Mouse (Mus musculus) myocyte (in vitro differentiated cells): ENCODE data around the gene Il20rb. TPM values are rescaled to one million over a fixed set of nuclear protein-coding genes. Genes with fewer than 3 reads are reported as not detected.

Experiments
- H3K27me3 ChIP-seq: one replicate; pipeline ENCODE4 v1.6.1; 2011; ENCODE audit not compliant: control insufficient read depth, insufficient read depth, insufficient read length
- H3K36me3 ChIP-seq: one replicate; pipeline ENCODE4 v1.6.1; 2011; ENCODE audit not compliant: control insufficient read depth, insufficient read depth
- H3K4me2 ChIP-seq: one replicate; pipeline ENCODE4 v1.6.1; 2011; ENCODE audit warnings: low read depth, control low read depth
- H3K4me3 ChIP-seq: one replicate; pipeline ENCODE4 v1.5.1; 2011; ENCODE audit warnings: mild to moderate bottlenecking, control low read depth, moderate library complexity
- H3K79me2 ChIP-seq: one replicate; pipeline ENCODE4 v1.6.1; 2011; ENCODE audit not compliant: control insufficient read depth, insufficient read depth
- H3ac ChIP-seq: one replicate; pipeline ENCODE4 v1.6.1; 2011; ENCODE audit not compliant: control insufficient read depth, insufficient read length
- CEBPB ChIP-seq: IDR thresholded peaks from 2 replicates; pipeline ENCODE4 v1.6.1; 2011; ENCODE audit warnings: mild to moderate bottlenecking, moderate library complexity; ENCODE audit not compliant: poor library complexity, insufficient read depth, severe bottlenecking
- E2F4 ChIP-seq: IDR thresholded peaks from one replicate; pipeline ENCODE4 v1.6.1; 2011; ENCODE audit warnings: mild to moderate bottlenecking, control low read depth, moderate library complexity; ENCODE audit not compliant: insufficient read depth
- MAX ChIP-seq: IDR thresholded peaks from one replicate; pipeline ENCODE4 v1.6.1; 2011; ENCODE audit warnings: low read depth, mild to moderate bottlenecking, control low read depth
- MYOD1 ChIP-seq, 3 experiments: IDR thresholded peaks; one replicate each; pipeline ENCODE4 v1.6.1; 2011; ENCODE audit warnings: control low read depth in 2 of 3, low read depth in 2 of 3, mild to moderate bottlenecking in 2 of 3, moderate library complexity in 1 of 3; ENCODE audit not compliant: insufficient read length in 2 of 3, control insufficient read depth in 1 of 3
- MYOG ChIP-seq, 3 experiments: IDR thresholded peaks; one replicate each; pipeline ENCODE4 v1.6.1; 2011; ENCODE audit warnings: control low read depth in 2 of 3, low read depth in 2 of 3, mild to moderate bottlenecking in 2 of 3; ENCODE audit not compliant: insufficient read length in 2 of 3, control insufficient read depth in 1 of 3, insufficient read depth in 1 of 3
- POLR2A ChIP-seq: IDR thresholded peaks from one replicate; pipeline ENCODE4 v1.6.1; 2011; ENCODE audit warnings: low read depth, mild to moderate bottlenecking, control low read depth, moderate library complexity; ENCODE audit not compliant: insufficient read length
- POLR2AphosphoS2 ChIP-seq: IDR thresholded peaks from one replicate; pipeline ENCODE4 v1.6.1; 2011; ENCODE audit warnings: low read depth, control low read depth; ENCODE audit not compliant: insufficient read length
- REST ChIP-seq: IDR thresholded peaks from one replicate; pipeline ENCODE4 v1.6.1; 2011; ENCODE audit warnings: mild to moderate bottlenecking, control low read depth, moderate library complexity; ENCODE audit not compliant: insufficient read depth, insufficient read length
- SRF ChIP-seq: IDR thresholded peaks from one replicate; pipeline ENCODE4 v1.6.1; 2011; ENCODE audit warnings: low read depth; ENCODE audit not compliant: control insufficient read depth, insufficient read length
- TCF12 ChIP-seq: IDR thresholded peaks from one replicate; pipeline ENCODE4 v1.6.1; 2011; ENCODE audit warnings: mild to moderate bottlenecking, control low read depth; ENCODE audit not compliant: poor library complexity, insufficient read depth, severe bottlenecking
- TCF3 ChIP-seq: IDR thresholded peaks from one replicate; pipeline ENCODE4 v1.6.1; 2011; ENCODE audit warnings: low read depth, control low read depth; ENCODE audit not compliant: insufficient read length
- USF1 ChIP-seq: IDR thresholded peaks from one replicate; pipeline ENCODE4 v1.6.1; 2011; ENCODE audit warnings: low read depth, mild to moderate bottlenecking, control low read depth, moderate library complexity
- polyA plus RNA-seq: library from polyadenylated mRNA; unstranded; fragments of >200 nt; fragmentation: generic; extraction: Trizol; gene quantifications from one replicate; pipeline ENCODE4 v1.2.1, GENCODE M21; 2012; ENCODE audit warnings: missing spikeins

Il20rb gene
- polyA plus RNA-seq, 1 experiment, result 0.40 TPM

DNA sequence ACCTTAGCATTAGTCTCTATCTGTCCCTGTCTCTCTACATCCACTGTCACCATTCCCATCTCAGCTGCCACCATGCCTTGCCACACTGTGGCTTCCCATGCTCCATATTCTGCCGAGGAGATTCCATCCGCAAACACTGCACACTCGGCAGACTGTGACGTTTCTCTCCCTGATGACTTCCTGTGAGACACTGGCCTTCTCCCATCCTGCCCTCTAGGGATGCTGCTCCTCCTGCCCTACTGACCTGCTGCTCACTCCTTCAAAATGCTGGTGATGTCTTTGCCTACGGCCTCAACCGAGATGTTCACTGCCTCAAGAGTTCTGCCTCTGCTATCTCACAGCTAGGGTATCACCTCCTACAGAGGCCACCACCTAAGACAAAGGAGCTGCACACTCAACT lies 13.2 kb downstream of the Il20rb start:
- H3ac ChIP-seq, result no peak overlapping the region
- H3K4me3 ChIP-seq, result no peak overlapping the region
- no peaks in the 10 kb centered on the region for H3K27me3 ChIP-seq
- H3K4me2 ChIP-seq, result no peak overlapping the region
- no peaks in the 10 kb centered on the region for H3K36me3 ChIP-seq
- TF ChIP-seq SRF (no peak), USF1 (no peak), POLR2A (no peak), MYOG (IDR thresholded peaks at IDR 0.05; ENCODE audit: control insufficient read depth in 1 of 3, insufficient read depth in 1 of 3, insufficient read length in 2 of 3, low read depth in 2 of 3) (no peak), MYOD1 (IDR thresholded peaks at IDR 0.05; ENCODE audit: control insufficient read depth in 1 of 3, insufficient read length in 2 of 3, low read depth in 2 of 3) (no peak), CEBPB (no peak), REST (no peak), POLR2AphosphoS2 (no peak), E2F4 (no peak), TCF12 (no peak), MAX (no peak), TCF3 (no peak)
- H3K79me2 ChIP-seq, result no peaks in the 10 kb centered on the region

DNA sequence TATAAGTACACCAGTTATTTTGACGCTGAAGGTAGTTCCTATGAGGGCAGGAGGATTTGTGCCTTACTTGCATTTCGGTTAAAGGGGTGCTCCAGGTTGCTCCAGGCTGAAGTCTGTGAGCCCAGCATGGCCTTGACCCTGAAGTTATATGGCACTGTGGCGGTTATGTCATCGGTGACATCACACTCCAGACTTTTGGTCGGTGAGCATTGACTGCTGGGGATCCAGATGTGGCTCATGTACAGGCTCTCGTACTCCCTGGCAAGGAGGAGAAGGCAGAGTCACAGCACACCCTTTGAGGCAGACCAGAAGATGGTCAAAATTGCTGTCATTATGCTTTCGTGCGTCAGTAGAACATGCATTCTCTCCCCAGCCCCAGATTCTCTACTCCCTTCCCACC lies 13.7 kb downstream of the Il20rb start:
- H3K79me2 ChIP-seq, result no peaks in the 10 kb centered on the region
- H3ac ChIP-seq, result no peak overlapping the region
- no peak overlapping the region for H3K4me2 ChIP-seq
- no peaks in the 10 kb centered on the region for H3K36me3 ChIP-seq
- TF ChIP-seq TCF3 (no peak), MYOG (IDR thresholded peaks at IDR 0.05; ENCODE audit: control insufficient read depth in 1 of 3, insufficient read depth in 1 of 3, insufficient read length in 2 of 3, low read depth in 2 of 3) (no peak), POLR2AphosphoS2 (no peak), CEBPB (no peak), USF1 (no peak), E2F4 (no peak), MYOD1 (IDR thresholded peaks at IDR 0.05; ENCODE audit: control insufficient read depth in 1 of 3, insufficient read length in 2 of 3, low read depth in 2 of 3) (no peak), POLR2A (no peak), MAX (no peak), REST (no peak)
- H3K4me3 ChIP-seq, result no peak overlapping the region
- H3K27me3 ChIP-seq, result no peaks in the 10 kb centered on the region

DNA sequence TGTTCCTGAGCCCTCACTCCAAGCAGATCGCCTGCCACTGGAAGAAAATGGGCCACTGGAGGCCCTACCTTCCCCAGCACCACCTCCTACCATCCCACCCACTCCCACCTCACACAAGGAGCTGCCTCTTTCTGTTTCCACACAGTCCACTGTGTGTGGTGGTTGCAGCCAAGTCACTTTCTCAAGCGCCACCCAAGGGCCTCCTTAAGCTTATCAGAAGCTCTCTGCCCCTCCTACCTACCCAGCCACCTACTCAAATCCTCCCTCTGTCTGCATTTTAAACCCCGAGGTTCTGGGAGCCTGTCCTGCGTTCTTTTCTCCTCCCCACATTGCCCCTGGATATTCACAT lies 15.0 kb downstream of the Il20rb start:
- no peak overlapping the region for H3K4me3 ChIP-seq
- no peaks in the 10 kb centered on the region for H3K79me2 ChIP-seq
- no peaks in the 10 kb centered on the region for H3K36me3 ChIP-seq
- no peak overlapping the region for H3ac ChIP-seq
- no peak overlapping the region for H3K4me2 ChIP-seq
- no peaks in the 10 kb centered on the region for H3K27me3 ChIP-seq
- no peak for TF ChIP-seq E2F4
- TF ChIP-seq USF1, result no peak
- TF ChIP-seq TCF12, result no peak
- TF ChIP-seq TCF3, result no peak
- no peak for TF ChIP-seq MAX
- no peak for TF ChIP-seq CEBPB
- no peak for TF ChIP-seq POLR2A
- no peak for TF ChIP-seq MYOD1 (IDR thresholded peaks at IDR 0.05; ENCODE audit: control insufficient read depth in 1 of 3, insufficient read length in 2 of 3, low read depth in 2 of 3)
- no peak for TF ChIP-seq MYOG (IDR thresholded peaks at IDR 0.05; ENCODE audit: control insufficient read depth in 1 of 3, insufficient read depth in 1 of 3, insufficient read length in 2 of 3, low read depth in 2 of 3)
- no peak for TF ChIP-seq POLR2AphosphoS2
- no peak for TF ChIP-seq SRF
- TF ChIP-seq REST, result no peak

DNA sequence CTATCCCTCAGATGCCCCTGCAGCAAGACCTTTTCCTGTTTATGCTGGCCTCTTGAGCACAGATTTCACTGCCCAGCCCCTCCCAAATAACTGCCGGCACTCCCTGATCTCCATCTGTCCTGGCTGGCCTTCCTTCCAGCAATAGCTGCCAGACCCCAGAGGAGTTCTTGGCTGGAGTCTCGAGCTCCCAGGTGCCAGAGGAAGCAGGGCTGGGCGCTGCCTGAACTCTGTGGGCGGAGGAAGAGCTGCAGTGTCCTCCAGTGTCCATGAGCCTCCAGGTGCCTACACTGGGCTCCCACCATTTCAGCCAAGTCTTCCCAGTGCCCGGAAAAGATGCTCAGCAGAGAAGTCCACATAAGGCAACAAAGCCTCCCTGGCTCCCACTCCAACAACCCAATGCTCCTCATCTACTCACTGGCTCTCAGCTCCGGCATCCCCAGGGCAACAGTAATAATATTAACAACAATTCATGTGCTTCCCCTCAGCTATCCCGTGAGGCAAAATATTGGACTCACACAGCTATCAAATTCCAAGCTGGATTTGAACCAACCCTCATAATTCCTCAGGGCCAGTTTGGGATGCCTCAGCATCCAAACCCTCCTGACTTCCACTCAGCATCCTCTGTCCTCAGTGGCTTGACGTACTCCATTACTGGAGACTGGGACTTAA lies 15.5 kb downstream of the Il20rb start:
- no peaks in the 10 kb centered on the region for H3K36me3 ChIP-seq
- no peak overlapping the region for H3K4me3 ChIP-seq
- peak overlapping the region; percentile 10 for H3K4me2 ChIP-seq
- no peaks in the 10 kb centered on the region for H3K27me3 ChIP-seq
- peak in 1 of 3 experiments; percentile 42 for TF ChIP-seq MYOG (IDR thresholded peaks at IDR 0.05; ENCODE audit: control insufficient read depth in 1 of 3, insufficient read depth in 1 of 3, insufficient read length in 2 of 3, low read depth in 2 of 3)
- TF ChIP-seq MYOD1 (IDR thresholded peaks at IDR 0.05; ENCODE audit: control insufficient read depth in 1 of 3, insufficient read length in 2 of 3, low read depth in 2 of 3), result peak in 1 of 3 experiments; percentile 39
- no peak for TF ChIP-seq REST
- H3K79me2 ChIP-seq, result no peaks in the 10 kb centered on the region
- H3ac ChIP-seq, result no peak overlapping the region

DNA sequence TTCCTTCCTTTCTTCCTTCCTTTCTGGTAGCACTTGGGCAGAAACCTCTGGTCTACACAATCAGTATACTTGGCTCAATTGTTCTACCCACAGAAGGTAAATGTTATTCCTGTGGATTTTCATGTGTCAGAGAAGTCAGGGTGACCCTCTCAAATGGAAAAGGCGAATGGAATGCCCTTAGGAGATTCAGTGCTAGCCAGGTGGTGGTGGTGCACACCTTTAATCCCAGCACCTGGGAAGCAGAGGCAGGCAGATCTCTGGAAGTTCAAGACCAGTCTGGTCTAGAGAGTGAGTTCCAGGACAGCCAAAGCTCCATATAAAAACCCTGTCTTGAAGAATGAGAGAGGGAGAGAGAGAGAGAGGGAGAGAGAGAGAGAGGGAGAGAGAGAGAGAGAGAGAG lies 16.4 kb downstream of the Il20rb start:
- Histone ChIP-seq H3K36me3 (no peaks in the 10 kb centered on the region), H3K4me2 (peak overlapping the region; percentile 14), H3K4me3 (no peak overlapping the region), H3K79me2 (no peaks in the 10 kb centered on the region), H3K27me3 (no peaks in the 10 kb centered on the region), H3ac (no peak overlapping the region)
- TF ChIP-seq SRF (no peak), USF1 (no peak), MYOD1 (IDR thresholded peaks at IDR 0.05; ENCODE audit: control insufficient read depth in 1 of 3, insufficient read length in 2 of 3, low read depth in 2 of 3) (no peak), CEBPB (no peak), TCF12 (no peak), REST (no peak), E2F4 (no peak), POLR2AphosphoS2 (no peak), POLR2A (no peak), MYOG (IDR thresholded peaks at IDR 0.05; ENCODE audit: control insufficient read depth in 1 of 3, insufficient read depth in 1 of 3, insufficient read length in 2 of 3, low read depth in 2 of 3) (no peak), MAX (no peak), TCF3 (no peak)
